Mouse (Mus musculus) thymus, postnatal 4 days (tissue): Measurements from ENCODE around the gene Samd14.
"Not testable (repeated sequence)": the region's sequence is repeated elsewhere in the genome, so short reads cannot be mapped to it uniquely, and the experiment has no call there.

Experiments
- DNase-seq: peaks from one replicate; pipeline ENCODE4 v3.0.0; 2021

Samd14 gene

GRCm38 (mm10) chr11:95006525-95007219 is 3.0 kb upstream of the Samd14 start:
- DNase-seq = peak; percentile 87

GRCm38 (mm10) chr11:95007418-95007817 is 2.3 kb upstream of the Samd14 start:
- no peak for DNase-seq

GRCm38 (mm10) chr11:95008661-95009628 is 734 bp upstream of the Samd14 start:
- DNase-seq = no peak

- peak; percentile 34 for DNase-seq
Observed at GRCm38 (mm10) chr11:95010141-95010739, 561 bp downstream of the Samd14 start.

GRCm38 (mm10) chr11:95010841-95011403 is 1.2 kb downstream of the Samd14 start:
- not testable (repeated sequence) for DNase-seq

GRCm38 (mm10) chr11:95011416-95011815 is 1.7 kb downstream of the Samd14 start:
- no peak for DNase-seq

- no peak for DNase-seq
Observed at GRCm38 (mm10) chr11:95012075-95012474, 2.4 kb downstream of the Samd14 start.

- DNase-seq = no peak
Observed at GRCm38 (mm10) chr11:95012487-95012886, 2.8 kb downstream of the Samd14 start.

- no peak for DNase-seq
Observed at GRCm38 (mm10) chr11:95015484-95015883, 5.8 kb downstream of the Samd14 start.

GRCm38 (mm10) chr11:95022237-95022992 is 12.7 kb downstream of the Samd14 start:
- peak; percentile 38 for DNase-seq

GRCm38 (mm10) chr11:95023481-95023880 is 13.8 kb downstream of the Samd14 start:
- no peak for DNase-seq

GRCm38 (mm10) chr11:95024439-95025184 is 14.9 kb downstream of the Samd14 start:
- DNase-seq = no peak

GRCm38 (mm10) chr11:95025227-95026012 is 15.7 kb downstream of the Samd14 start:
- DNase-seq = no peak

- DNase-seq = no peak
Observed at GRCm38 (mm10) chr11:95026090-95026542, 16.4 kb downstream of the Samd14 start.

GRCm38 (mm10) chr11:95026849-95027248 is 17.2 kb downstream of the Samd14 start:
- DNase-seq = no peak

GRCm38 (mm10) chr11:95027850-95028470 is 18.3 kb downstream of the Samd14 start:
- no peak for DNase-seq

GRCm38 (mm10) chr11:95032945-95033344 is 23.3 kb downstream of the Samd14 start:
- DNase-seq = no peak

GRCm38 (mm10) chr11:95033617-95034016 is 23.9 kb downstream of the Samd14 start:
- no peak for DNase-seq

GRCm38 (mm10) chr11:95034902-95035301 is 25.2 kb downstream of the Samd14 start:
- DNase-seq = no peak

- DNase-seq = no peak
Observed at GRCm38 (mm10) chr11:95036521-95036920, 26.8 kb downstream of the Samd14 start.
